Mouse (Mus musculus) lung, adult 2 months (tissue): ENCODE data around the gene Erich3.

Experiments
- CTCF ChIP-seq: fragments of 200-500 bp; IDR thresholded peaks from 2 replicates; pipeline ENCODE4 v1.5.1; 2011; ENCODE audit warnings: mild to moderate bottlenecking, low read length, control low read depth; ENCODE audit not compliant: insufficient read depth
- POLR2A ChIP-seq: fragments of 200-500 bp; IDR thresholded peaks from 2 replicates; pipeline ENCODE4 v1.6.1; 2011; ENCODE audit warnings: low read depth, mild to moderate bottlenecking, control low read depth, low read length, borderline replicate concordance; ENCODE audit errors: extremely low read depth

GRCm38 (mm10) chr3:154764115-154764514, 100.5 kb downstream of the Erich3 start:
- TF ChIP-seq CTCF (no peak), POLR2A (no peak)
